Mouse (Mus musculus): ENCODE measurements around the gene Btg1-ps1. TPM values are rescaled to one million over a fixed set of nuclear protein-coding genes. Genes with fewer than 3 reads are reported as not detected.
"Not testable (repeated sequence)": the region's sequence is repeated elsewhere in the genome, so short reads cannot be mapped to it uniquely, and the experiment has no call there.

The Btg1-ps1 gene
- total RNA-seq (2022): not detected

GRCm38 (mm10) chrX:38018597-38018996, at the start of gene Btg1-ps1:
TSS of gene Btg1-ps1 (minus strand) at chrX:38018815.
- DNase-seq (ENCODE audit: low spot score in 2 of 2): not testable (repeated sequence)

DNA sequence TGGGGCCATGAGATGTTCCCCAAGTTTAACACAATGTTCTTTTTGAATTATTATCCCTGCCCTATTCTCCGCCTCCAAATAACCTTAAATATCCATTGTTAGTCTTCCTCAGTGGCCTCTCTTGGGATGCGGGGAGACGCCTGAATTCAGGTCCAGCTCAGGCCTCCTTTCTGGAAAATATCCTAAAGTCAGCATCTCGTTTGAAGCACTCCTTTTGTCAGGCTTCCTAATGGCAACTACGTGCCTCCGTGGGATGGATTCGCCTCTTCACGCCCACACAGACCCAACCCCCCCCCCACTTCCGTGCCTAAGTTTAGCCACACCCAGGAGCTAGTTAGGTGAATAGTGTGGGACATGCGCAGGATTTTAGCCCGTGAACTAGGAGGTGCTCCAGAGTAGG, 47.6 kb upstream of the Btg1-ps1 start, which contains the start of gene Rhox10:
TSS of gene Rhox10 (plus strand) at position 301 of the 400 bp plus-strand sequence.
- DNase-seq (ENCODE audit: low spot score in 2 of 2): no peak

DNA sequence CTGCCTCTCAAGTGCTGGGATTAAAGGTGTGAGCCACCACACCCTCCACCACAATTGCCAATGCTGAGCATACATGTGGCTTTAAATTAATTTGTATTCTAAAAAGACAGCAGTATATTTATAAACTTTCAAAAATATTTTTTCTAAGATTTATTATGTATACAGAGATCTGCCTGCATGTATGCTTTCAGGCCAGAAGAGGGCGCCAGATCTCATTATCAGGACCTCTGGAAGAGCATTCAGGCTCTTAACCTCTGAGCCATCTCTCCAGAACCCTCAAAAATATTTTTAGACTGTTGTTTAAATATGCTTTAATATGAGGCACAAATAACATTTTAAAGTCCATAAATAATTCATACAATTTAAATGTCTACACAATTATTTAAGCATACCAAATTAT, 42.9 kb upstream of the Btg1-ps1 start:
- DNase-seq (ENCODE audit: low spot score in 2 of 2): no peak

- DNase-seq (ENCODE audit: low spot score in 2 of 2): not testable (repeated sequence)
Observed at GRCm38 (mm10) chrX:38043014-38043413, 24.4 kb upstream of the Btg1-ps1 start, which contains the start of gene Btg1-ps2. TSS of gene Btg1-ps2 (minus strand) at chrX:38043114.

GRCm38 (mm10) chrX:38039666-38040065, 21.1 kb upstream of the Btg1-ps1 start:
- DNase-seq (ENCODE audit: low spot score in 2 of 2): no peak

DNA sequence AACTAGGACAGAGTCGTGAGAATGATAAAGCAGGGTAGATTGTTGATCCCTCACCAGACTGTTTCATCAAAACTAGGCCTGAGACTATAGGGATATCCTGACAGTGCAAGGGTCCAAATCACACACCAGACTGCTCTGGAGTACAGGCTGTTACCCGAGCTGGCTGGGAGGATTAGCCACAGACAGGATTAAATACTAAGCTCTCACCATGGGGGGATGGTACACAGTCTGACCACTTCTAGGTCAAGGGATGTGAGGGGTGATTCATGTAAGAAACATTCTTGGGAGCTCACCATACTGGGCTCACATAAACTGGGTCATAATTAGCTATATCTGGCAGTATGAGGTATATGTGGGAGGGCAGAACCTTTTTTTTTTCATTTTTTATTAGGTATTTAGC, 15.2 kb upstream of the Btg1-ps1 start:
- DNase-seq (ENCODE audit: low spot score in 2 of 2): no peak

DNA sequence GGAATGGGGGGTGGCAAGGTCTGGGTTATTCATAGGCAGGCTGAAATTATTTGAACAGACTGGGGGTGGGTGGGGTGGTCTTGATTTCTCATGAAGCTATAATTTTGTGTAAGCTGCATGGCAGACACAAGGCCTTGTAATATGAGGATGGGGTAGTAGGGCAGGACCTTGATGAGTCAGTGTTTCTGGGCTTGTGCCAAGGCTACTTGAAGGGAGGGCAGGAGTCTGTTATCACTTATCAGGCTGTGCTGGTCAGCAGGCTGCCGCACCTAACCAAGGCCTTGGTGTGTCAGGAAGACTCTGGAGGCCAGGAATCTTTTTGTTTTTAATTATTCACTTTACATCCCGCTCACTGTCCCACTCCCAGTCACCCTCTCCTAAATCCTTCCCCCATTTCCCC, 9.9 kb downstream of the Btg1-ps1 start:
- DNase-seq (ENCODE audit: low spot score in 2 of 2): no peak

Other genes starting within 250 kb of the Btg1-ps1 start
- not detected for gene Rhox5, start 214.0 kb downstream of the Btg1-ps1 start, total RNA-seq (2022)
- gene Rhox6, start 191.9 kb downstream of the Btg1-ps1 start, total RNA-seq (2022): not detected
- not detected for gene Rhox7a, start 187.1 kb downstream of the Btg1-ps1 start, total RNA-seq (2022)
- gene Rhox8, start 139.9 kb downstream of the Btg1-ps1 start, total RNA-seq (2022): not detected
- gene Rhox7b, start 121.6 kb downstream of the Btg1-ps1 start, total RNA-seq (2022): not detected
- not detected for gene Rhox9, start 117.0 kb downstream of the Btg1-ps1 start, total RNA-seq (2022)
- not detected for gene Btg1-ps2, start 24.3 kb upstream of the Btg1-ps1 start, total RNA-seq (2022)
- not detected for gene Rhox10, start 47.7 kb upstream of the Btg1-ps1 start, total RNA-seq (2022)
- not detected for gene Rhox11, start 66.3 kb upstream of the Btg1-ps1 start, total RNA-seq (2022)
- gene Rhox12, start 92.1 kb upstream of the Btg1-ps1 start, total RNA-seq (2022): not detected
- gene Rhox13, start 102.4 kb upstream of the Btg1-ps1 start, total RNA-seq (2022): not detected
- gene Zbtb33, start 171.0 kb upstream of the Btg1-ps1 start, total RNA-seq (2022): 10 to 100 TPM; 20.6 to 26.4 (median 22.3) TPM
- gene Tmem255a, start 233.6 kb upstream of the Btg1-ps1 start, total RNA-seq (2022): 10 to 100 TPM; 20.8 to 24.7 (median 23.9) TPM

Measured in left cerebral cortex, adult 8-10 months (tissue).